Mouse (Mus musculus): ENCODE data around the gene Ptprs. TPM values are rescaled to one million over a fixed set of nuclear protein-coding genes. Genes with fewer than 3 reads are reported as not detected.

The Ptprs gene
- total RNA-seq, 2 experiments from 2014 or later: 588 to 594 TPM

- DNase-seq (ENCODE audit: low spot score in 2 of 2): no peak
Measured at GRCm38 (mm10) chr17:56469275-56469674, 7.0 kb downstream of the Ptprs start.

GRCm38 (mm10) chr17:56468870-56469269 is 7.4 kb downstream of the Ptprs start:
- peak; percentile 53 to 71 for DNase-seq (ENCODE audit: low spot score in 2 of 2)

- DNase-seq (ENCODE audit: low spot score in 2 of 2): no peak
Measured at GRCm38 (mm10) chr17:56468380-56468779, 7.9 kb downstream of the Ptprs start.

- DNase-seq (ENCODE audit: low spot score in 2 of 2): no peak
Measured at GRCm38 (mm10) chr17:56467456-56467884, 8.8 kb downstream of the Ptprs start.

DNA sequence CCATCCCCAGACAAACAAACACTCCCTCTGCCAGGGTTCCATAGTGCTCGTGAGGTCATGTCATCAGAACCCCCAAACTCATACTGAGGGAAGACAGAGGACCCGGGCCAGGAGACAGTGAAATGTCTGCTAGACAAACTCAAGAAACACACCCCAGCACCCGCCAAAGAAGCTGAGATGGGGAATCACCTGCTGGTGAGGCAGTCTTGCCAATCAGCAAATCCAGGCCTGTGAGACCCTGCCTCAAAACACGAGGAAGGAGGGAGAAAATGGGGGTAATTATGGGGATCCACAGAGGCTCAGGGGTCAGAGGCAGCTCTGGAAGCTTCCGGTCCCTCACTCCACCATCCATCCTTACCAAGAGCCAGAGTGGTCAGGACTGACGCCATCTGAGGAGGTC is 9.5 kb downstream of the Ptprs start:
- no peak for DNase-seq (ENCODE audit: low spot score in 2 of 2)

DNA sequence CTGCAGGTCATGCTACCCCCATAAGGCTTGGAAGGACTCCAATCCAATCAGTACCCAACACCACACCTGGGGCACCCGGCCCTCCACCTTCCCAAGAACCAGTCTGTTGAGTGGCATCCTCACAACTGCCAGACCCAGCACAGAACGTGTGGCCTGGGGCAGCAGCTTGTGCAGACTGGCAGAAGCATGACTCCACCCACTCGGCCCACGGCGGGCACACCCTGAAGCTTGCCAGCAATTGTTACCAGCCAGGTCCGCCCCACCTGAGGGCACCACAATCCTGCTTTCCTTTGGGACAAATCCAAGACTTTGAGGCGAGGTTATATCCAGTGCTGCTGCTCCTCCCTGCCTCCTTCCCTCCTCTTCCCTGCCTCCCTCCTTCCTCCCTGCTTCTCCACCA is 11.5 kb downstream of the Ptprs start:
- no peak for DNase-seq (ENCODE audit: low spot score in 2 of 2)

DNA sequence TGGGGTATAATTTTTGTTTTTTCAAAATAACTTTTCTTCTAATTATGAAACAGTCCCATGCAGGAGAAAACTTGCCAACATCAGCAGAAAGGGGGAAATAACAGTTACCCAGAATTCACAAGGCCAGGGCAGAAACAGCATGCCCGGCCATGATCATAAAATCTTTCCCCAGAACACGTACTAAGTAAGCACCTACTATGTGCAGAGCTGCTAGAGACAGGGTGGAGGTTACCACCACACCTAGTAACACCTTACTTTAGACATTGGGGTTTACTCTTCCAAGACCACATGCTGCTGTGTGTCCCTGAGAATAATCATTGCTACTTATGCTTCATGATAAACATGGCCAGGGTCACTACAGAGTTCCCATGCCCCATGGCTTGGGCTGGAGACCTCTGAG is 11.9 kb downstream of the Ptprs start:
- no peak for DNase-seq (ENCODE audit: low spot score in 2 of 2)

- no peak for DNase-seq (ENCODE audit: low spot score in 2 of 2)
Measured at GRCm38 (mm10) chr17:56463500-56463899, 12.8 kb downstream of the Ptprs start.

GRCm38 (mm10) chr17:56462835-56463455 is 13.3 kb downstream of the Ptprs start:
- no peak for DNase-seq (ENCODE audit: low spot score in 2 of 2)

DNA sequence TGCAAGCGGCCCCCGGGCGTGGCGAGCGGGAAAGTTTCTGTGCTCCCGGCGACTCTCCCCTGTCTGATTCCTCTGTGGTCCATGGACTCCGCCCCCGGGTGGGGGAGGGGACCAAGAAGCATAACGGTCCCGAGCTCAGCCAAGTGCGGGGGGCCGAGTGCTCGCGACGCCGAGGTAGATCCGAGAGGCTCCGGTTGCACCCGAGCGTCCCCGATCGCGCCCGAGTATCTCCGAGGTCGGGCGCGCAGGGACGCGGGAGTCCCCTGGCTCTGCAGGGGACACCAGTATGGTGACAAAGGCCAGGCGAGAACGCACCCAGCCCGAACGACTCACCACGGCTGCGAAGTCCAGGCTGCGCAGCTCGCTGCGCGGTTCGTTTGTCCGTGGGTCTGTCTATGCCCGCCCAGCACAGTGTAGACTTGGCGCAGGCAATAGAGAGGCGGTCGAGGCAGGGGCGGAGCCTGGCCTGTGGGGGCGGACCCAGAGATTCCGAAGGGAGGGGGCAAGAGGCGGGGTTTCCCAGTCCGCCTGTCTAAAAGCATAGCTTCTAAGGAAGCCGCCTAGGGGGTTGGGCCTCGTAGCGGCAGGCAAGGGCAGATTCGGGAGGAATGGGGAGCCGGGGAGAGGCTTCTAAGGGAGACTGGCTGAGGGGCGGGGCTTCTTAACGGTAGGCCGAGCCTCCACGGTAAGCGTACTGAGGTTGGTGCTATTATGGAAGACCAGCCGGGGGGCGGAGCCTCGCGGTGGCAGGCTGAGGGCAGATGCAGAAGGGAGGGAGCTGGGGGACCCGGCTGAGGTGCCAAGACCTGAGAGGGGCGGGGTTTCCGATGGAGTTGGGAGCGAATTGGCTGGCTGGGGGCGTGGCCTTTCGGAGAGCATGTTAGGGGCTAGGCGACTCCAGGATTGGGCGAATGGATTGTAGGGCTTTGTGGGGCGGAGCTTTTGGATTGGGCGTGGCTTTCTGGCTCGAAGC is 14.2 kb downstream of the Ptprs start:
- peak; percentile 92 to 93 for DNase-seq (ENCODE audit: low spot score in 2 of 2)

DNA sequence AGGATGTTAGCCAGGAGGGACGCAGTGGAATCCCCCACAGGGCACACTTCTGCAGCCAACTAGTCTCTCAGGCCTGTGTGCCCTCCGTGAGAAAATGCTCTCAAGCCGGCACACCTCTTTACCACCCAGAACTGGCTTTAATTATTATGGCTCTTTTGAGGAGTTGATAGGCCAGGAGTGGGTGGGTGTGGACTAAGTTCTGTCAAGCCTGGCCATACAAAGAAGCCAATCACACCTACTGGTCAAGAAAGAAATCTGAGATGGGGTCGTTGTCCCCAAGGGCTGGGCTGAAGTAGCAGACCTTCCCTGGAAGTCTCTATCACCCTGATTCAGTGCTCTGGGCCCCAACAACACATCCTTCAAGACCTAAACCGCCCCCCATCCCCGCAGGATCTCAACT is 15.4 kb downstream of the Ptprs start:
- no peak for DNase-seq (ENCODE audit: low spot score in 2 of 2)

- no peak for DNase-seq (ENCODE audit: low spot score in 2 of 2)
Measured at GRCm38 (mm10) chr17:56457442-56457841, 18.8 kb downstream of the Ptprs start.

DNA sequence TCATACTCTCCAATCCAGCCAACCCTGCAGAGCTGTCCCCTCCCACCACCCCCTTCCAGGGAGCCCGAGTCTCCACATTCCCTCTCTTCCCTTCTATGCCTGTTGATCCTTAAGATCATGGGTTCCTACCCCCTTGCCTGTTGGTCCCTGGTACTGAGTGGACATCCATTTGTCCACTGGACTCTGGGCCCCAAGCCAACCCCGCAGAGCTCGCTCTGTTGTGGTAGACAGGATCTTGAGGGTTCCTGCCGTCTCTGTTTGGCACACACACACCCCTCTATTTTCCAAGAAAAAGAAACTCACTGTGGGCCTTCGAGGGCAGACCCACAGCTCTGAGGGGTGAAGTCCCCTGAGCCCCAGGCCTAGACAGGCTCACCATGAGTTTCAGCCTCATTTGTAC is 19.9 kb downstream of the Ptprs start:
- DNase-seq (ENCODE audit: low spot score in 2 of 2): no peak

DNA sequence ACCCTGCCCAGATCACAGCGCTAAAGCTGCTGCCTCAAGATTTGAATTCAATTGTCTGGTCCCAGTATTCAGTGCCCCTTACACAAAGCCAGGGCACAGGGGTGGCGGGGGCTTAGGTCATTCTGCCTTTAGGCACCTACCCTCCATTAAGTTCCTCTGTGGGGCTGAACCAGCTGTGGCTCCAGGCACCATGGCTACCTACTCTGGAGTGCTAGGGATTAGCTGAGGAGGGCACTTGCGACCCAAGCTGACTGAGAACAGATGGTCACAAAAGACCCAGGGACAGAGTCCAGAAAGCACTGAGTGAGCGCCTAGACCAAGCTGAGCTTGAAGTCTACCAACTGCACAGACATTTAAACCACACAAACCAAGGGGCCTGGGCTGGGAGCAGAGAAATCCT is 22.6 kb downstream of the Ptprs start:
- DNase-seq (ENCODE audit: low spot score in 2 of 2): no peak

GRCm38 (mm10) chr17:56453251-56453650 is 23.0 kb downstream of the Ptprs start:
- DNase-seq (ENCODE audit: low spot score in 2 of 2): peak in 1 of 2 experiments; percentile 53

GRCm38 (mm10) chr17:56447716-56448115 is 28.6 kb downstream of the Ptprs start:
- DNase-seq (ENCODE audit: low spot score in 2 of 2): no peak

GRCm38 (mm10) chr17:56445397-56445796 is 30.9 kb downstream of the Ptprs start:
- DNase-seq (ENCODE audit: low spot score in 2 of 2): peak; percentile 51 to 73

GRCm38 (mm10) chr17:56444771-56445170 is 31.5 kb downstream of the Ptprs start:
- DNase-seq (ENCODE audit: low spot score in 2 of 2): no peak

DNA sequence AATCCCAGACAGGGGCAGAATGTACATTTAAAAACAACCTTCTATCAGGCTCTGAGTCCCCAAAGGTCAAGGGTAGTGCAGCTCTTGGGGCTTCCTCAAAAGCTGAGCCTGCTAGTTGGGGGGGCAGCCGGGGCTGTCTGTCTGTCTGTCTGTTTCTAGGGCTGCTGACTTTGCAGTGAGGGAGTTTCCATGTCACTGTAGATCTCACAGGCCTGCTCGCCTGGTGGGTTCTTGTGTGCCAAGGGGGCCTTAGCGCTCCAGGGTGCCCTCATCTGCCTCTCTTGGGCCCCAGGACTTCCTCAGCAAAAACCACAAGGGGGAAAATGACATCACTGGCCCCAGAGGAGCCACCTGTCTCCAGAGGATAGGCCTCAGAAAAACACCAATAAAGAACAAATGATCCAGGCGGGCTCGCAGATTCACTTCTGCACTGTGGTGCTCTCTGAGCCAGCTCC is 32.9 kb downstream of the Ptprs start:
- DNase-seq (ENCODE audit: low spot score in 2 of 2): no peak

DNA sequence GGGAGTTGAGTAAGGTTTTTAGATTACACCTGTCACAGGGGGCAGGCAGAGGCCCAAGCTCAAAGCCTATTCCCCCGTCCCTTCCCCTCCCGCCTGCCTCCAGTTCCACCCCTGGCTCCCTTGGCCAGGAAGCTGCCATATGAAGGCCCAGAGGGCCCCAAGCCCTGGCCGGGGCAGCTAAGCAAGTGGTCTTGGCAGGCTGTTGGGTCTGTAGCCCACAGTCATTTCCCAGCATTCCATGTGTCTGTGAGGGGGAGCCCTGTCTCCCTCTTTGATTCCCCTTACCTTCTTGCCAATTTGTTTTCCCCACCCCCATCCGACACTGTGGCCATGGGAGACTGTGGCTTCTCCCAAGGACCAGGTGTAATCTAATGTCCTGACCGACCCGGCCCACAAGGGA is 34.0 kb downstream of the Ptprs start:
- DNase-seq (ENCODE audit: low spot score in 2 of 2): no peak

GRCm38 (mm10) chr17:56439731-56440460 is 36.4 kb downstream of the Ptprs start:
- no peak for DNase-seq (ENCODE audit: low spot score in 2 of 2)

DNA sequence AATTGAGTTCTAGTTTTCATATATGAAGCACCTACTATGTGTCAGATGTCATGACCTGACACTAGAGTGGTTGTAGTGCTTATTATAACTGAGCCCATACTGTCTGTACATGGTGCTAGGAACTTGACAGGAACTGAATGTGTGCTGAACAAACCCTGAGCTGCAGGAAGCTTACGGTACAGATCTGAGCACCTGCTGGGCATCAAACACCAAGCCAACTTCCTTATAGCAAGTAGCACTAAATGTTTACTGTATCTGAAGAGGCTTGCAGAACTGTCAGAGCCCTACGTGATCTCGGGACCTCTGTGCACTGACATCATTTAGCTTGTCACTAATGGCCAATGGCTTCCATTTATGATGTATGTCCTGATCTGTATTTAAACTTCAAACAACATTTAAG is 44.7 kb downstream of the Ptprs start:
- DNase-seq (ENCODE audit: low spot score in 2 of 2): no peak
